Mouse (Mus musculus): ENCODE results near the gene Sema5a. TPM values are rescaled to one million over a fixed set of nuclear protein-coding genes. Genes with fewer than 3 reads are reported as not detected.

Gene Sema5a
- polyA plus RNA-seq, 1 experiment from 2014 or later: 12.0 TPM

GRCm38 (mm10) chr15:32423061-32423460 lies 178.5 kb downstream of the Sema5a start:
- Histone ChIP-seq H3K27me3 (ENCODE audit: control insufficient read depth, insufficient read depth, low read length) (no peaks in the 10 kb centered on the region), H3K9ac (no peak overlapping the region), H3K9me3 (ENCODE audit: control insufficient read depth, low read length) (no peaks in the 10 kb centered on the region), H3K36me3 (replicated peaks; ENCODE audit: control insufficient read depth, insufficient read depth) (no peaks in the 10 kb centered on the region), H3K4me1 (replicated peaks; ENCODE audit: control insufficient read depth, insufficient read depth, low read length) (0 out of 2 replicates have a peak, but pooled peaks cover 5% of the 10 kb centered on the region), H3K4me2 (replicated peaks) (no peak overlapping the region), H3K4me3 (replicated peaks; ENCODE audit: low read length) (no peak overlapping the region), H3K27ac (no peak overlapping the region)
- no peak for ATAC-seq (ENCODE audit: low FRiP score)
- no peak for DNase-seq (ENCODE audit: low spot score)
- 68% methylated on average over 6 of the region's 6 CpGs for WGBS

GRCm38 (mm10) chr15:32427188-32427924 lies 182.7 kb downstream of the Sema5a start:
- H3K9ac ChIP-seq: no peak overlapping the region

GRCm38 (mm10) chr15:32432927-32433832 lies 188.6 kb downstream of the Sema5a start:
- H3K27me3 ChIP-seq (ENCODE audit: control insufficient read depth, insufficient read depth, low read length): no peaks in the 10 kb centered on the region
- ATAC-seq (ENCODE audit: low FRiP score): 0 out of 2 replicates have a peak, but pooled peaks have one; percentile 14

More at GRCm38 (mm10) chr15:32427188-32427924, 182.7 kb downstream of the Sema5a start:
- no peak for DNase-seq (ENCODE audit: low spot score)
- 54% methylated on average over 7 of the region's 7 CpGs for WGBS
- Histone ChIP-seq H3K27ac (no peak overlapping the region), H3K4me3 (replicated peaks; ENCODE audit: low read length) (no peak overlapping the region), H3K27me3 (ENCODE audit: control insufficient read depth, insufficient read depth, low read length) (no peaks in the 10 kb centered on the region), H3K9me3 (ENCODE audit: control insufficient read depth, low read length) (no peaks in the 10 kb centered on the region), H3K36me3 (replicated peaks; ENCODE audit: control insufficient read depth, insufficient read depth) (no peaks in the 10 kb centered on the region), H3K4me1 (replicated peaks; ENCODE audit: control insufficient read depth, insufficient read depth, low read length) (0 out of 2 replicates have a peak, but pooled peaks cover 5% of the 10 kb centered on the region), H3K4me2 (replicated peaks) (no peak overlapping the region)
- 0 out of 2 replicates have a peak, but pooled peaks have one; percentile 46 for ATAC-seq (ENCODE audit: low FRiP score)

GRCm38 (mm10) chr15:32433833-32434155 lies 189.2 kb downstream of the Sema5a start:
- no peak overlapping the region for H3K4me3 ChIP-seq (replicated peaks; ENCODE audit: low read length)
- H3K36me3 ChIP-seq (replicated peaks; ENCODE audit: control insufficient read depth, insufficient read depth): no peaks in the 10 kb centered on the region
- H3K9ac ChIP-seq: no peak overlapping the region
- 0 out of 2 replicates have a peak, but pooled peaks have one; percentile 55 for ATAC-seq (ENCODE audit: low FRiP score)
- no peak overlapping the region for H3K4me2 ChIP-seq (replicated peaks)
- H3K9me3 ChIP-seq (ENCODE audit: control insufficient read depth, low read length): no peaks in the 10 kb centered on the region
- no peaks in the 10 kb centered on the region for H3K27me3 ChIP-seq (ENCODE audit: control insufficient read depth, insufficient read depth, low read length)
- no peak for DNase-seq (ENCODE audit: low spot score)
- H3K4me1 ChIP-seq (replicated peaks; ENCODE audit: control insufficient read depth, insufficient read depth, low read length): 0 out of 2 replicates have a peak, but pooled peaks cover 3% of the 10 kb centered on the region
- no peak overlapping the region for H3K27ac ChIP-seq

More at GRCm38 (mm10) chr15:32432927-32433832, 188.6 kb downstream of the Sema5a start:
- Histone ChIP-seq H3K4me3 (replicated peaks; ENCODE audit: low read length) (no peak overlapping the region), H3K4me1 (replicated peaks; ENCODE audit: control insufficient read depth, insufficient read depth, low read length) (0 out of 2 replicates have a peak, but pooled peaks cover 3% of the 10 kb centered on the region), H3K9ac (no peak overlapping the region), H3K27ac (no peak overlapping the region), H3K9me3 (ENCODE audit: control insufficient read depth, low read length) (no peaks in the 10 kb centered on the region), H3K4me2 (replicated peaks) (no peak overlapping the region), H3K36me3 (replicated peaks; ENCODE audit: control insufficient read depth, insufficient read depth) (no peaks in the 10 kb centered on the region)
- DNase-seq (ENCODE audit: low spot score): no peak
- 72% methylated on average over 13 of the region's 13 CpGs for WGBS

- Histone ChIP-seq H3K27me3 (ENCODE audit: control insufficient read depth, insufficient read depth, low read length) (no peaks in the 10 kb centered on the region), H3K4me1 (replicated peaks; ENCODE audit: control insufficient read depth, insufficient read depth, low read length) (0 out of 2 replicates have a peak, but pooled peaks cover 3% of the 10 kb centered on the region)
- no peak for ATAC-seq (ENCODE audit: low FRiP score)
Measured at GRCm38 (mm10) chr15:32434274-32434673, 189.7 kb downstream of the Sema5a start.

GRCm38 (mm10) chr15:32437654-32438053 lies 193.0 kb downstream of the Sema5a start:
- DNase-seq (ENCODE audit: low spot score) (peak; percentile 77), ATAC-seq (ENCODE audit: low FRiP score) (peak; percentile 70; the same call in 1 of the 2 replicates)
- Histone ChIP-seq H3K4me3 (replicated peaks; ENCODE audit: low read length) (no peak overlapping the region), H3K27me3 (ENCODE audit: control insufficient read depth, insufficient read depth, low read length) (no peaks in the 10 kb centered on the region), H3K4me1 (replicated peaks; ENCODE audit: control insufficient read depth, insufficient read depth, low read length) (0 out of 2 replicates have a peak, but pooled peaks cover 3% of the 10 kb centered on the region), H3K9me3 (ENCODE audit: control insufficient read depth, low read length) (no peaks in the 10 kb centered on the region), H3K4me2 (replicated peaks) (no peak overlapping the region), H3K9ac (no peak overlapping the region), H3K27ac (no peak overlapping the region), H3K36me3 (replicated peaks; ENCODE audit: control insufficient read depth, insufficient read depth) (no peaks in the 10 kb centered on the region)
- 28% methylated on average over 6 of the region's 6 CpGs for WGBS

More at GRCm38 (mm10) chr15:32434274-32434673, 189.7 kb downstream of the Sema5a start:
- Histone ChIP-seq H3K36me3 (replicated peaks; ENCODE audit: control insufficient read depth, insufficient read depth) (no peaks in the 10 kb centered on the region), H3K27ac (no peak overlapping the region), H3K9me3 (ENCODE audit: control insufficient read depth, low read length) (no peaks in the 10 kb centered on the region), H3K9ac (no peak overlapping the region), H3K4me2 (replicated peaks) (no peak overlapping the region), H3K4me3 (replicated peaks; ENCODE audit: low read length) (no peak overlapping the region)
- DNase-seq (ENCODE audit: low spot score): no peak

GRCm38 (mm10) chr15:32442745-32443144 lies 198.1 kb downstream of the Sema5a start:
- DNase-seq (ENCODE audit: low spot score): no peak
- ATAC-seq (ENCODE audit: low FRiP score): no peak
- 84% methylated on average over 4 of the region's 4 CpGs for WGBS
- Histone ChIP-seq H3K27me3 (ENCODE audit: control insufficient read depth, insufficient read depth, low read length) (no peaks in the 10 kb centered on the region), H3K4me3 (replicated peaks; ENCODE audit: low read length) (no peak overlapping the region), H3K27ac (no peak overlapping the region), H3K9ac (no peak overlapping the region), H3K4me1 (replicated peaks; ENCODE audit: control insufficient read depth, insufficient read depth, low read length) (no peaks in the 10 kb centered on the region), H3K36me3 (replicated peaks; ENCODE audit: control insufficient read depth, insufficient read depth) (no peaks in the 10 kb centered on the region), H3K4me2 (replicated peaks) (no peak overlapping the region), H3K9me3 (ENCODE audit: control insufficient read depth, low read length) (no peaks in the 10 kb centered on the region)

- no peaks in the 10 kb centered on the region for H3K36me3 ChIP-seq (replicated peaks; ENCODE audit: control insufficient read depth, insufficient read depth)
- no peaks in the 10 kb centered on the region for H3K4me1 ChIP-seq (replicated peaks; ENCODE audit: control insufficient read depth, insufficient read depth, low read length)
- H3K27ac ChIP-seq: no peak overlapping the region; the same call in 1 of the 2 replicates
- H3K9ac ChIP-seq: no peak overlapping the region
- H3K9me3 ChIP-seq (ENCODE audit: control insufficient read depth, low read length): no peaks in the 10 kb centered on the region
- ATAC-seq (ENCODE audit: low FRiP score): peak; percentile 57; the same call in 1 of the 2 replicates
- no peak overlapping the region for H3K4me3 ChIP-seq (replicated peaks; ENCODE audit: low read length)
- no peaks in the 10 kb centered on the region for H3K27me3 ChIP-seq (ENCODE audit: control insufficient read depth, insufficient read depth, low read length)
- no peak for DNase-seq (ENCODE audit: low spot score)
- H3K4me2 ChIP-seq (replicated peaks): no peak overlapping the region
- 55% methylated on average over 7 of the region's 7 CpGs for WGBS
Measured at GRCm38 (mm10) chr15:32447558-32448349, 203.1 kb downstream of the Sema5a start.

All from hindbrain, embryonic 14.5 days (tissue).